Mouse (Mus musculus): Measurements from ENCODE around the gene March8. TPM values are rescaled to one million over a fixed set of nuclear protein-coding genes. Genes with fewer than 3 reads are reported as not detected.

The March8 gene
- polyA plus RNA-seq (2014; fragmentation: Nextera tagmentation; extraction: Ambion mirVana), result 35.3 and 37.4 TPM in 2 replicates

GRCm38 (mm10) chr6:116337835-116338501 is at the start of gene March8:
March8 (plus strand) TSS chr6:116338024.
- Histone ChIP-seq H3K27me3 (ENCODE audit: control insufficient read depth, insufficient read depth, low read length) (no peaks in the 10 kb centered on the region), H3K9me3 (ENCODE audit: control insufficient read depth, low read length) (no peaks in the 10 kb centered on the region), H3K4me1 (ENCODE audit: control insufficient read depth, insufficient read depth, low read length) (peaks cover 4% of the 10 kb centered on the region; the same call in 1 of the 2 replicates), H3K27ac (ENCODE audit: low read depth, low read length) (no peak within 1 kb of the TSS), H3K4me3 (ENCODE audit: low read depth, low read length) (peak within 1 kb of the TSS; percentile 95), H3K36me3 (ENCODE audit: control insufficient read depth, insufficient read depth, low read length) (no peaks in the 10 kb centered on the region), H3K9ac (ENCODE audit: low read length) (peak within 1 kb of the TSS; percentile 85), H3K4me2 (peak within 1 kb of the TSS; percentile 58)
- ATAC-seq (ENCODE audit: low FRiP score) (peak; percentile 99), DNase-seq (ENCODE audit: low spot score, missing footprints) (peak; percentile 100)
- WGBS, result under 1% methylated on average over 60 of the region's 75 CpGs

GRCm38 (mm10) chr6:116311411-116311810 is 26.4 kb upstream of the March8 start:
- DNase-seq (ENCODE audit: low spot score, missing footprints) (no peak), ATAC-seq (ENCODE audit: low FRiP score) (no peak)
- Histone ChIP-seq H3K9me3 (ENCODE audit: control insufficient read depth, low read length) (no peaks in the 10 kb centered on the region), H3K27ac (ENCODE audit: low read depth, low read length) (no peak overlapping the region), H3K27me3 (ENCODE audit: control insufficient read depth, insufficient read depth, low read length) (no peaks in the 10 kb centered on the region), H3K4me1 (ENCODE audit: control insufficient read depth, insufficient read depth, low read length) (no peaks in the 10 kb centered on the region), H3K9ac (ENCODE audit: low read length) (no peak overlapping the region), H3K36me3 (ENCODE audit: control insufficient read depth, insufficient read depth, low read length) (no peaks in the 10 kb centered on the region), H3K4me2 (no peak overlapping the region), H3K4me3 (ENCODE audit: low read depth, low read length) (no peak overlapping the region)
- WGBS, result 88% methylated on average over 2 of the region's 2 CpGs

- H3K27me3 ChIP-seq (ENCODE audit: control insufficient read depth, insufficient read depth, low read length), result no peaks in the 10 kb centered on the region
- H3K9ac ChIP-seq (ENCODE audit: low read length), result no peak overlapping the region
- ATAC-seq (ENCODE audit: low FRiP score) (no peak), DNase-seq (ENCODE audit: low spot score, missing footprints) (no peak)
- H3K4me2 ChIP-seq, result no peak overlapping the region
- no peaks in the 10 kb centered on the region for H3K9me3 ChIP-seq (ENCODE audit: control insufficient read depth, low read length)
- no peaks in the 10 kb centered on the region for H3K4me1 ChIP-seq (ENCODE audit: control insufficient read depth, insufficient read depth, low read length)
- no peak overlapping the region for H3K27ac ChIP-seq (ENCODE audit: low read depth, low read length)
- H3K4me3 ChIP-seq (ENCODE audit: low read depth, low read length), result no peak overlapping the region
- no peaks in the 10 kb centered on the region for H3K36me3 ChIP-seq (ENCODE audit: control insufficient read depth, insufficient read depth, low read length)
- 86% methylated on average over 3 of the region's 3 CpGs for WGBS
Measured at GRCm38 (mm10) chr6:116319259-116319658, 18.6 kb upstream of the March8 start.

GRCm38 (mm10) chr6:116326641-116327040 is 11.2 kb upstream of the March8 start:
- H3K4me3 ChIP-seq (ENCODE audit: low read depth, low read length), result no peak overlapping the region
- no peak overlapping the region for H3K4me2 ChIP-seq
- H3K27me3 ChIP-seq (ENCODE audit: control insufficient read depth, insufficient read depth, low read length), result no peaks in the 10 kb centered on the region
- H3K9ac ChIP-seq (ENCODE audit: low read length), result no peak overlapping the region
- H3K4me1 ChIP-seq (ENCODE audit: control insufficient read depth, insufficient read depth, low read length), result no peaks in the 10 kb centered on the region
- ATAC-seq (ENCODE audit: low FRiP score) (no peak), DNase-seq (ENCODE audit: low spot score, missing footprints) (no peak)
- H3K27ac ChIP-seq (ENCODE audit: low read depth, low read length), result no peak overlapping the region
- H3K9me3 ChIP-seq (ENCODE audit: control insufficient read depth, low read length), result no peaks in the 10 kb centered on the region
- H3K36me3 ChIP-seq (ENCODE audit: control insufficient read depth, insufficient read depth, low read length), result no peaks in the 10 kb centered on the region
- 88% methylated on average over 3 of the region's 3 CpGs for WGBS

- DNase-seq (ENCODE audit: low spot score, missing footprints) (no peak), ATAC-seq (ENCODE audit: low FRiP score) (no peak)
- Histone ChIP-seq H3K27me3 (ENCODE audit: control insufficient read depth, insufficient read depth, low read length) (no peaks in the 10 kb centered on the region), H3K9me3 (ENCODE audit: control insufficient read depth, low read length) (no peaks in the 10 kb centered on the region), H3K36me3 (ENCODE audit: control insufficient read depth, insufficient read depth, low read length) (no peaks in the 10 kb centered on the region), H3K4me2 (no peak overlapping the region), H3K4me1 (ENCODE audit: control insufficient read depth, insufficient read depth, low read length) (no peaks in the 10 kb centered on the region), H3K4me3 (ENCODE audit: low read depth, low read length) (no peak overlapping the region), H3K9ac (ENCODE audit: low read length) (no peak overlapping the region), H3K27ac (ENCODE audit: low read depth, low read length) (no peak overlapping the region)
- 93% methylated on average over 2 of the region's 2 CpGs for WGBS
Measured at GRCm38 (mm10) chr6:116331396-116331795, 6.4 kb upstream of the March8 start.

- no peak overlapping the region for H3K27ac ChIP-seq (ENCODE audit: low read depth, low read length)
- no peaks in the 10 kb centered on the region for H3K27me3 ChIP-seq (ENCODE audit: control insufficient read depth, insufficient read depth, low read length)
- no peak for DNase-seq (ENCODE audit: low spot score, missing footprints)
- H3K4me3 ChIP-seq (ENCODE audit: low read depth, low read length), result peak overlapping the region; percentile 95
- no peak; the same call in 1 of the 2 replicates for ATAC-seq (ENCODE audit: low FRiP score)
- 5% methylated on average over 7 of the region's 7 CpGs for WGBS
- H3K36me3 ChIP-seq (ENCODE audit: control insufficient read depth, insufficient read depth, low read length), result no peaks in the 10 kb centered on the region
- peak overlapping the region; percentile 58 for H3K4me2 ChIP-seq
- peaks cover 4% of the 10 kb centered on the region; the same call in 1 of the 2 replicates for H3K4me1 ChIP-seq (ENCODE audit: control insufficient read depth, insufficient read depth, low read length)
- H3K9ac ChIP-seq (ENCODE audit: low read length), result peak overlapping the region; percentile 85
- H3K9me3 ChIP-seq (ENCODE audit: control insufficient read depth, low read length), result no peaks in the 10 kb centered on the region
Measured at GRCm38 (mm10) chr6:116337466-116337834, 374 bp upstream of the March8 start.

GRCm38 (mm10) chr6:116338520-116338919 is 696 bp downstream of the March8 start:
- Histone ChIP-seq H3K4me2 (peak overlapping the region; percentile 58), H3K36me3 (ENCODE audit: control insufficient read depth, insufficient read depth, low read length) (no peaks in the 10 kb centered on the region), H3K9me3 (ENCODE audit: control insufficient read depth, low read length) (no peaks in the 10 kb centered on the region), H3K27me3 (ENCODE audit: control insufficient read depth, insufficient read depth, low read length) (no peaks in the 10 kb centered on the region), H3K4me1 (ENCODE audit: control insufficient read depth, insufficient read depth, low read length) (peaks cover 4% of the 10 kb centered on the region; the same call in 1 of the 2 replicates), H3K9ac (ENCODE audit: low read length) (peak overlapping the region; percentile 85), H3K27ac (ENCODE audit: low read depth, low read length) (no peak overlapping the region), H3K4me3 (ENCODE audit: low read depth, low read length) (peak overlapping the region; percentile 95)
- 10% methylated on average over 8 of the region's 8 CpGs for WGBS
- DNase-seq (ENCODE audit: low spot score, missing footprints) (no peak), ATAC-seq (ENCODE audit: low FRiP score) (no peak)

GRCm38 (mm10) chr6:116339088-116339487 is 1.3 kb downstream of the March8 start:
- H3K4me1 ChIP-seq (ENCODE audit: control insufficient read depth, insufficient read depth, low read length), result peaks cover 4% of the 10 kb centered on the region; the same call in 1 of the 2 replicates
- no peaks in the 10 kb centered on the region for H3K27me3 ChIP-seq (ENCODE audit: control insufficient read depth, insufficient read depth, low read length)
- no peak for DNase-seq (ENCODE audit: low spot score, missing footprints)
- ATAC-seq (ENCODE audit: low FRiP score), result no peak
- no peaks in the 10 kb centered on the region for H3K9me3 ChIP-seq (ENCODE audit: control insufficient read depth, low read length)
- H3K4me2 ChIP-seq, result peak overlapping the region; percentile 58; the same call in 1 of the 2 replicates
- H3K27ac ChIP-seq (ENCODE audit: low read depth, low read length), result no peak overlapping the region
- WGBS, result 86% methylated on average over 5 of the region's 5 CpGs
- no peak overlapping the region for H3K9ac ChIP-seq (ENCODE audit: low read length)
- no peaks in the 10 kb centered on the region for H3K36me3 ChIP-seq (ENCODE audit: control insufficient read depth, insufficient read depth, low read length)
- H3K4me3 ChIP-seq (ENCODE audit: low read depth, low read length), result no peak overlapping the region

GRCm38 (mm10) chr6:116340521-116340920 is 2.7 kb downstream of the March8 start:
- no peaks in the 10 kb centered on the region for H3K27me3 ChIP-seq (ENCODE audit: control insufficient read depth, insufficient read depth, low read length)
- H3K4me3 ChIP-seq (ENCODE audit: low read depth, low read length), result no peak overlapping the region
- DNase-seq (ENCODE audit: low spot score, missing footprints) (no peak), ATAC-seq (ENCODE audit: low FRiP score) (no peak)
- H3K27ac ChIP-seq (ENCODE audit: low read depth, low read length), result no peak overlapping the region
- no peaks in the 10 kb centered on the region for H3K9me3 ChIP-seq (ENCODE audit: control insufficient read depth, low read length)
- H3K4me2 ChIP-seq, result no peak overlapping the region
- peaks cover 4% of the 10 kb centered on the region; the same call in 1 of the 2 replicates for H3K4me1 ChIP-seq (ENCODE audit: control insufficient read depth, insufficient read depth, low read length)
- 93% methylated on average over 1 of the region's 1 CpGs for WGBS
- H3K36me3 ChIP-seq (ENCODE audit: control insufficient read depth, insufficient read depth, low read length), result no peaks in the 10 kb centered on the region
- no peak overlapping the region for H3K9ac ChIP-seq (ENCODE audit: low read length)
